Mouse (Mus musculus) embryonic fibroblast, embryonic 13.5 days (primary cell): Measurements from ENCODE around the gene Btbd35f8. TPM values are rescaled to one million over a fixed set of nuclear protein-coding genes. Genes with fewer than 3 reads are reported as not detected.
"Not testable (repeated sequence)": the region's sequence is repeated elsewhere in the genome, so short reads cannot be mapped to it uniquely, and the experiment has no call there.

Experiments
- H3K27ac ChIP-seq: 2 replicates; pipeline ENCODE4 v1.5.1; 2012; ENCODE audit warnings: low read length, control low read depth, inconsistent platforms; ENCODE audit not compliant: insufficient read depth
- H3K4me1 ChIP-seq: 2 replicates; pipeline ENCODE4 v1.6.1; 2011; ENCODE audit warnings: low read length; ENCODE audit not compliant: control insufficient read depth, insufficient read depth
- H3K4me3 ChIP-seq: 2 replicates; pipeline ENCODE4 v1.5.1; 2011; ENCODE audit warnings: mild to moderate bottlenecking, control low read depth, low read length; ENCODE audit not compliant: insufficient read depth
- polyA plus RNA-seq: library from polyadenylated mRNA; stranded (reverse); fragments of >200 nt; gene quantifications from 2 replicates; pipeline ENCODE4 v1.2.4, GENCODE M21; 2011; ENCODE audit warnings: low read depth; ENCODE audit not compliant: missing spikeins, insufficient read length

The Btbd35f8 gene
- not detected in 2 replicates for polyA plus RNA-seq

DNA sequence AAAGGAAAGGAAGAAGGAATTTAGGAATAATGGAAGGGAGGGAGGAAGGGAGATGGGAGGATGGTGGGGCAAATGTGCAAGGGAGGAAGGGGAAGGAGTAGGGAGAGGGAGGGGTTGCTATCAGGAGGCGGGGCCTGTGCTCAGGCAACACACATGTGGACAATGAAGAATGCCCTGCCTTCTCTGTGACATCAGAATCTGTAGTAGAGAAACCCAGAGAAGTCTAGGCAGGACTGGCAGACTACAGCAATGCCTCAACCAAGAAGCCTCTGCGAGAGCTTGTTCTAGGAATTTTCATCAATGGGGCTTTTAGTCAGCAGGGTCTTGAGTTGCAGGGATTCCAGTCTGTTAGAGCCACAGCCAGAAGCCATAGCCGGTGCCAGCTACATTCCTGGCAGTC lies at the start of gene Btbd35f8:
Btbd35f8 (plus strand) TSS at position 301 of the 400 bp plus-strand sequence.
- not testable (repeated sequence) for H3K27ac ChIP-seq, H3K4me1 ChIP-seq, H3K4me3 ChIP-seq

Other genes with a start within 250 kb of the Btbd35f8 start
- not detected in 2 replicates for gene Spin2g, start 211.8 kb upstream of the Btbd35f8 start, polyA plus RNA-seq